Mouse (Mus musculus): ENCODE results near the gene Il1a. TPM values are rescaled to one million over a fixed set of nuclear protein-coding genes. Genes with fewer than 3 reads are reported as not detected.

Gene Il1a
- polyA plus RNA-seq, 1 experiment from 2014 or later = 0.68 TPM

DNA sequence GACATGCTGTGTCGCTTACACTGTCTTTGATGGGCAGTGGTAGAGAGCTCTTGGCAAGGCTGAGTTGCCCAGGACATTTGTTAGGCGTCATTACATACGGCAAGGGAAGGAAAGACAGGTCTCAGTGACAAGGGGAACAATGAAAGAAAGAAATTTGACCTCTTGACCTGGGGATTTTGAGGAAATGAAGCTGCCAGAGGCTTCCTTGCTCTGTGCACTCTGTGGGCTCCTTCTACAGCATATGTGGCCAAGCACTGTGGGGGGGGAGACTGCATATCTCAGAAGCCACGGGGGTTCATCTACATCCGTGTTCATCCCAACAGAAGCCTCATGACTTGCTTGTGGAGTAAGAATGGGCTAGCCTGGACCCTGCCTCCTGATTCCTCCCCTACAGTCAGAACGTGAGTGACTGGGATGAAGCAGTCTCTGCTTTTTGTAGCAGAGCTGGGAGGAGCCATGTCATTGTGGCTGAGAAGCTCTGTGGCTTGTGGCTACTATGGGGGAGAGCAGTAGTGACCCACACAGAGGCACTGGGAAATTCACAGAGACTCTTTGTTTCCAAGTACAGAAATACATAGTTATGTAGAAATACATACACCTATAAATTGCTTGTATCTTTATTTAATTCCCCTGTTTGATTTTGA is 48.5 kb downstream of the Il1a start:
- Histone ChIP-seq H3K9ac (no peak overlapping the region; the same call in 1 of the 2 replicates), H3K4me1 (0 out of 2 replicates have a peak, but pooled peaks cover 5% of the 10 kb centered on the region), H3K36me3 (no peaks in the 10 kb centered on the region), H3K27ac (no peak overlapping the region), H3K4me2 (no peak overlapping the region), H3K27me3 (replicated peaks) (no peaks in the 10 kb centered on the region), H3K4me3 (replicated peaks) (no peak overlapping the region), H3K9me3 (no peaks in the 10 kb centered on the region)
- 55% methylated on average over 6 of the region's 6 CpGs for WGBS
- no peak for ATAC-seq (ENCODE audit: insufficient read depth, low FRiP score, low read depth)

- no peak overlapping the region for H3K4me3 ChIP-seq (replicated peaks)
- WGBS = 66% methylated on average over 3 of the region's 3 CpGs
- H3K4me1 ChIP-seq = 0 out of 2 replicates have a peak, but pooled peaks cover 5% of the 10 kb centered on the region
- H3K27ac ChIP-seq = no peak overlapping the region
- H3K4me2 ChIP-seq = no peak overlapping the region
- no peaks in the 10 kb centered on the region for H3K27me3 ChIP-seq (replicated peaks)
- no peak overlapping the region for H3K9ac ChIP-seq
- no peaks in the 10 kb centered on the region for H3K36me3 ChIP-seq
- no peaks in the 10 kb centered on the region for H3K9me3 ChIP-seq
- no peak for ATAC-seq (ENCODE audit: insufficient read depth, low FRiP score, low read depth)
These were observed 49.1 kb downstream of the Il1a start for GRCm38 (mm10) chr2:129260646-129261045.

DNA sequence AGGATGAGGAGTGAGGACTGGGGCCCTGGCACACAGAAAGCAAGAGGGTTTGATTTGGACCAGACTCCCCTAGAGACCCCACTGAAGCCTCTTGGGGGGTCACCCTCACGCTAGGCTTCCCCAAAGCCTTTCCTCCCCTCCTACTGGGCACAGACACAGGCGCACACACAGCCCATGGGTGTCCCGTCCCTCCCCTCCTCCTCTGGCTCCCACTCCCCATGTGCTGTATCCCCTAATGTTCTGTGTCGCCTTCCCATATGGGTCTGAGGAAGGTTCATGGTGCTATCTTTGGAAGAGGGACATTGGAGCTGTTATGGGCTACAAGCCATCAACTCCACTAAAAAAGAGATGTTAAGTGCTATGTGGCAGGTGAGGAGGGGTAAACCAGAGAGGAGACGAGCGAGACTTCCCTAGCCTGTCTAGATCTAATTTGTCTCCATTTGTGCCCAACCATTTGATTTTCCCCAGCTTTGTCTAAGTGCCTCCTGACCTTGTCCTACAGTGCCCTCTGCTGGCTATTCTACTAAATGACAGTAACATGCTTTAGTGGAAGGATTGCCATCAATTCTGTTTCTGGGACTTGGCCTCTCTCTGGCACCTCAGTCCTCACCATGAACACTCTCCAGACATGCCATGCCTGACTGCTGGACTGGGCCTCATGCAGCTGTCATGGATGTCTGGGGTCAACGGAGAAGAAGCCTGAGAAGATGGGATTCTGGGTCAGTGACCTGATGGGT is 51.1 kb downstream of the Il1a start:
- ATAC-seq (ENCODE audit: insufficient read depth, low FRiP score, low read depth) = peak; percentile 40; the same call in 1 of the 2 replicates
- 28% methylated on average over 7 of the region's 7 CpGs for WGBS
- Histone ChIP-seq H3K27me3 (replicated peaks) (no peaks in the 10 kb centered on the region), H3K36me3 (no peaks in the 10 kb centered on the region), H3K9me3 (no peaks in the 10 kb centered on the region), H3K27ac (no peak overlapping the region; the same call in 1 of the 2 replicates), H3K4me2 (no peak overlapping the region), H3K9ac (no peak overlapping the region), H3K4me3 (replicated peaks) (no peak overlapping the region), H3K4me1 (0 out of 2 replicates have a peak, but pooled peaks cover 5% of the 10 kb centered on the region)

- H3K27me3 ChIP-seq (replicated peaks) = no peaks in the 10 kb centered on the region
- H3K4me2 ChIP-seq = no peak overlapping the region
- no peaks in the 10 kb centered on the region for H3K36me3 ChIP-seq
- no peak overlapping the region for H3K9ac ChIP-seq
- ATAC-seq (ENCODE audit: insufficient read depth, low FRiP score, low read depth) = peak; percentile 53; the same call in 1 of the 2 replicates
- 69% methylated on average over 3 of the region's 3 CpGs for whole genome bisulfite sequencing
- no peak overlapping the region for H3K4me3 ChIP-seq (replicated peaks)
- no peak overlapping the region for H3K27ac ChIP-seq
- H3K9me3 ChIP-seq = no peaks in the 10 kb centered on the region
- 0 out of 2 replicates have a peak, but pooled peaks cover 5% of the 10 kb centered on the region for H3K4me1 ChIP-seq
These were observed 51.7 kb downstream of the Il1a start for GRCm38 (mm10) chr2:129258056-129258455.

DNA sequence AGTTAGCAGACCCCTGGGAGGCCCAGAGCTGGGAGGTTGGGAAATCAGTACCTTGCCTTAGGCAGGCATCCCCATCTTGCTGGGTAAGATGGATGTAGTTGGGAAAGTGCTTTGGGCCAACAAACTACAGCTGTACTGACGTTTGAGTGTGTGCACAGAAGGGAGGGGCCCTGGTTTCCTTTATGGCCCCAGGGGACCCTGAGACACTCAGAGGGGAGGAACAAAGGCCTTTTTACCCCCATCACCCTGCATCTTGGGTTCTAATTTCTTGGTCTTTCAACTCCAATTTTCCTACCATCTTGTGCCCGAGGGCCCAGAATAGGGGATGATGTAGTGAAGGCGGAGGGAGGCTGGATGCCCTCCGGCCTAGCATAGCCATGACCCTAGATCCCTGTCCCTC is 53.8 kb downstream of the Il1a start:
- Histone ChIP-seq H3K27me3 (replicated peaks) (no peaks in the 10 kb centered on the region), H3K9me3 (no peaks in the 10 kb centered on the region), H3K27ac (no peak overlapping the region), H3K4me2 (no peak overlapping the region), H3K4me3 (replicated peaks) (no peak overlapping the region), H3K9ac (no peak overlapping the region), H3K4me1 (0 out of 2 replicates have a peak, but pooled peaks cover 5% of the 10 kb centered on the region), H3K36me3 (no peaks in the 10 kb centered on the region)
- no peak for ATAC-seq (ENCODE audit: insufficient read depth, low FRiP score, low read depth)
- 66% methylated on average over 4 of the region's 4 CpGs for WGBS

DNA sequence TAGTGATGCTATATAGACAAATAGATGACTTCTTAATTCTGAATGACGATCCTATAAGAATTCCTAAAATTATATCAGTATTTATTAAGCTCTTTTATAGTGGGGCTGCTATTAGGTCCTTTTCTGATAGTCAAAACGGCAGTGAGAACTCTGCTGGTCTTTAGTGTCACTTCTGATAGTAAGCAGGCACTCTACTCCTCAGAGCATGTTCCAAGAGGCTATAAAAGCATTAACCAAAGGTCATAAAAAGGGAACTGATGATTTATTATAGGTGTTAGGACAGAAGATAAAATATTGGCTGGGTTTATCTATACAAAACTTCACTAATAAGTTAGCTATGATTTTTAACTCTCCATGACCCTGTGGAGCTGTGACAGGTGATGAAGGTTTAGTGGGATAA is 55.7 kb downstream of the Il1a start:
- no peaks in the 10 kb centered on the region for H3K36me3 ChIP-seq
- no peak overlapping the region for H3K9ac ChIP-seq
- no peak overlapping the region for H3K4me3 ChIP-seq (replicated peaks)
- no peaks in the 10 kb centered on the region for H3K27me3 ChIP-seq (replicated peaks)
- 0 out of 2 replicates have a peak, but pooled peaks cover 5% of the 10 kb centered on the region for H3K4me1 ChIP-seq
- no peak overlapping the region for H3K4me2 ChIP-seq
- ATAC-seq (ENCODE audit: insufficient read depth, low FRiP score, low read depth) = no peak
- H3K9me3 ChIP-seq = no peaks in the 10 kb centered on the region
- 37% methylated on average over 2 of the region's 2 CpGs for WGBS
- no peak overlapping the region for H3K27ac ChIP-seq

DNA sequence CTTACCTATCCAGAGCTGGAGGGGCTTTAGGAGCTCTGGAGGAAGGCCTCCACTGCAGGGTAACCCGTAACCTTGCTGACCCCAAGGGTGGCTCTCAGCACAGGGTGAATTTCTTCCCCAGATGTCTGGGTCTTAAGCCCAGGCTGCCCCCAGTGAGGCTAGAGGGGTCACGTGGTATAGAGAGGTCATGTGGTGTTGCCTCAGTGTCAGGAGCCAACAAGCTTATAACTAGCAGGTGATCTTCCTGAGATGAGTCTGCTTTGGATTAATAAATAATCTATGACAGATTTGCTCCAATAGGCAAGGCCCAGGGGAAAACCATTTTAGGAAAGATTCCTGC is 56.2 kb downstream of the Il1a start:
- Histone ChIP-seq H3K9ac (no peak overlapping the region), H3K4me3 (replicated peaks) (no peak overlapping the region), H3K4me1 (0 out of 2 replicates have a peak, but pooled peaks cover 4% of the 10 kb centered on the region), H3K4me2 (no peak overlapping the region), H3K36me3 (no peaks in the 10 kb centered on the region), H3K9me3 (no peaks in the 10 kb centered on the region), H3K27ac (no peak overlapping the region), H3K27me3 (replicated peaks) (no peaks in the 10 kb centered on the region)
- ATAC-seq (ENCODE audit: insufficient read depth, low FRiP score, low read depth) = no peak
- WGBS = 56% methylated on average over 2 of the region's 2 CpGs

- no peak overlapping the region for H3K9ac ChIP-seq
- H3K9me3 ChIP-seq = no peaks in the 10 kb centered on the region
- 83% methylated on average over 19 of the region's 19 CpGs for WGBS
- H3K36me3 ChIP-seq = no peaks in the 10 kb centered on the region
- H3K27me3 ChIP-seq (replicated peaks) = no peaks in the 10 kb centered on the region
- no peak for ATAC-seq (ENCODE audit: insufficient read depth, low FRiP score, low read depth)
- H3K4me3 ChIP-seq (replicated peaks) = no peak overlapping the region
- H3K4me2 ChIP-seq = no peak overlapping the region
- no peaks in the 10 kb centered on the region for H3K4me1 ChIP-seq
- H3K27ac ChIP-seq = no peak overlapping the region
These were observed 56.7 kb downstream of the Il1a start for GRCm38 (mm10) chr2:129252836-129253630.

Other genes starting within 250 kb of the Il1a start
- 13.4 TPM in 2 replicates for gene Ttl, start 244.0 kb downstream of the Il1a start, polyA plus RNA-seq (2015; fragmentation: Nextera tagmentation; extraction: Ambion mirVana)
- 26.9 and 29.4 TPM in 2 replicates for gene Polr1b, start 209.0 kb downstream of the Il1a start, polyA plus RNA-seq (2015; fragmentation: Nextera tagmentation; extraction: Ambion mirVana)
- 23.1 and 23.2 TPM in 2 replicates for gene Chchd5, start 180.3 kb downstream of the Il1a start, polyA plus RNA-seq (2015; fragmentation: Nextera tagmentation; extraction: Ambion mirVana)
- 26.8 and 29.4 TPM in 2 replicates for gene Slc20a1, start 111.2 kb downstream of the Il1a start, polyA plus RNA-seq (2015; fragmentation: Nextera tagmentation; extraction: Ambion mirVana)
- gene Ckap2l, start 12.8 kb downstream of the Il1a start, polyA plus RNA-seq (2015; fragmentation: Nextera tagmentation; extraction: Ambion mirVana) = 32.7 and 35.4 TPM in 2 replicates
- gene Il1b, start 61.2 kb upstream of the Il1a start, polyA plus RNA-seq (2015; fragmentation: Nextera tagmentation; extraction: Ambion mirVana) = 0.15 TPM in 2 replicates
- gene F830045P16Rik, start 226.6 kb upstream of the Il1a start, polyA plus RNA-seq (2015; fragmentation: Nextera tagmentation; extraction: Ambion mirVana) = 0.09 and 0.22 TPM in 2 replicates